Mouse (Mus musculus) liver, adult 2 months (tissue): ENCODE measurements around the gene Plekhg2.

Experiments used
- CTCF ChIP-seq: fragments of 200-500 bp; IDR thresholded peaks from 2 replicates; pipeline ENCODE4 v1.5.1; 2011; ENCODE audit warnings: low read depth, low read length, control low read depth
- POLR2A ChIP-seq: fragments of 200-500 bp; IDR thresholded peaks from 2 replicates; pipeline ENCODE4 v1.6.1; 2011; ENCODE audit warnings: low read length, control low read depth; ENCODE audit not compliant: insufficient read depth; ENCODE audit errors: extremely low read depth

DNA sequence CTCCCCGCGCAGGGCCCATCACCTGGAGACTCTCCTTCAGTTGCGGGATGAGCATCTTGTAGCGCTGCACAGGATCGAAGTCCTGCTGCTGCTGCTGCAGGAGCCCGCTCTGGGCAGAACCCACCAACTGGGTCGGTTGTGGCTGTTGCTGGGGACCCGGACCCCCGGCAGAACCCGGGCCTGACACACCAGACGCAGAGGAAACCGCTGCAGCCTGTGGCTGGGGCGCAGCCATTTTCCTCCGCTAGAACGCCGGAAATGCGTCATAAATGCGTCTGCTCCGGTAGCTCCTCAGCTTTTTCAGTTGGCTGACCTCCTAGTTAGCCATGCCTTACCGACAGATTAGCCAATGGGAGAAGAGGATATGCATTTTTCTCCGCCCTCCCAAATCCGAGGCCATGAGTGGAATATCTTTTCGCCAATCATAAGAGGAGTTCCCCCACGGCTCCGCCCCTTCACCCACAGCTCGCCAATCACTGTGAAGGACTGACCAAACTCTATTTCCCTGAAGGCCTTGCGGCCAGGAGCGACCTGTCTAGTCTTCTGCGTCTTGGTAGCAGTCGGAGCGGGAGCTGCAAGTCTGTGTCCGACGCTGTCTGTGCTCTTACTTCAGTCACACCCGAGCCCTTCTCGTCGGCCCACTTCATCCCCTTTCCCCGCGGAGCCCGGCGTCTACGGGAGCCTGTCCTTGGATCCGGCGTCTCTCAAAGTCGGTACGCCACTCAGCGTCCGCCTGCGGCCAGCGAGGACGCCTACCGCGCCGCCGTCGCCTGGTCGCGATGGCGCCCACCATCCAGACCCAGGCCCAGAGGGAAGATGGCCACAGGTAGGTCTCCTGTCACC lies 20.3 kb upstream of the Plekhg2 start, which contains the start of the genes Med29 and Paf1:
- TF ChIP-seq CTCF, result no peak
- TF ChIP-seq POLR2A, result peak; percentile 96
